ENCODE assay signal across 8 mouse cellular contexts in genomic region chr16:95196622-95197021, GRCm38 (mm10).
DNase-seq lines count a peak whose midpoint lies in the region; ATAC-seq and TF ChIP-seq lines count a peak whose summit lies in the region.

No protein-coding gene starts in this region.

- H3K36me3 ChIP-seq in midbrain, embryonic 11.5 days (ENCODE audit: control insufficient read depth, insufficient read depth, low read length): no peaks in the 10 kb centered on the region
- no peaks in the 10 kb centered on the region for H3K36me3 ChIP-seq in midbrain, embryonic 13.5 days

- 0% methylated on average over 1 of the region's 1 CpGs for WGBS in midbrain, embryonic 11.5 days
- 0% methylated on average over 1 of the region's 1 CpGs for WGBS in midbrain, embryonic 13.5 days

- peak; percentile 80; the same call in 1 of the 2 replicates for TF ChIP-seq CTCF in brain, embryonic 14.5 days (IDR thresholded peaks at IDR 0.05; ENCODE audit: borderline replicate concordance, extremely low read depth, insufficient read depth, insufficient read length)

- H3K27ac ChIP-seq in midbrain, embryonic 11.5 days (ENCODE audit: low read depth, low read length): no peak overlapping the region
- H3K27ac ChIP-seq in midbrain, embryonic 13.5 days: no peak overlapping the region

- no peak overlapping the region for H3K4me2 ChIP-seq in midbrain, embryonic 11.5 days
- no peak overlapping the region for H3K4me2 ChIP-seq in midbrain, embryonic 13.5 days (replicated peaks)

- no peak overlapping the region for H3K4me3 ChIP-seq in midbrain, embryonic 11.5 days (ENCODE audit: low read depth, low read length)
- H3K4me3 ChIP-seq in midbrain, embryonic 13.5 days (replicated peaks): no peak overlapping the region

- no peak overlapping the region for H3K9ac ChIP-seq in midbrain, embryonic 11.5 days (ENCODE audit: low read length)
- H3K9ac ChIP-seq in midbrain, embryonic 13.5 days (replicated peaks): no peak overlapping the region

- no peak for TF ChIP-seq POLR2A in brain, embryonic 14.5 days (IDR thresholded peaks at IDR 0.05; ENCODE audit: borderline replicate concordance, extremely low read depth, insufficient read depth, insufficient read length, poor library complexity, severe bottlenecking)

- H3K9me3 ChIP-seq in midbrain, embryonic 11.5 days (ENCODE audit: control insufficient read depth, low read length): no peaks in the 10 kb centered on the region
- no peaks in the 10 kb centered on the region for H3K9me3 ChIP-seq in midbrain, embryonic 13.5 days

- DNase-seq in midbrain, embryonic 11.5 days (ENCODE audit: low spot score, missing footprints): peak; percentile 94
- peak; percentile 78 for DNase-seq in brain, embryonic 14.5 days (ENCODE audit: low read depth)
- DNase-seq in kidney, postnatal 10 days: peak; percentile 85
- peak; percentile 52 to 72 for DNase-seq in lung, adult 18-20 months
- DNase-seq in right cerebral cortex, postnatal 25 days: peak; percentile 67
- DNase-seq in urinary bladder, postnatal 14 days (ENCODE audit: low spot score): peak; percentile 79

- H3K4me1 ChIP-seq in midbrain, embryonic 11.5 days (ENCODE audit: control insufficient read depth, insufficient read depth, low read length): no peaks in the 10 kb centered on the region
- 0 out of 2 replicates have a peak, but pooled peaks cover 3% of the 10 kb centered on the region for H3K4me1 ChIP-seq in midbrain, embryonic 13.5 days (replicated peaks)

- no peaks in the 10 kb centered on the region for H3K27me3 ChIP-seq in midbrain, embryonic 11.5 days (ENCODE audit: control insufficient read depth, insufficient read depth, low read length)
- H3K27me3 ChIP-seq in midbrain, embryonic 13.5 days: no peaks in the 10 kb centered on the region

- ATAC-seq in midbrain, embryonic 11.5 days (ENCODE audit: low FRiP score): no peak
- no peak for ATAC-seq in midbrain, embryonic 13.5 days
- ATAC-seq in frontal cortex, adult (ENCODE audit: low TSS enrichment): peak; percentile 84; the same call in 1 of the 2 replicates
